Mouse (Mus musculus) brain, adult 2 months (tissue): ENCODE measurements around the gene Hoxd4.

Experiments
- DNase-seq: peaks from one replicate; pipeline ENCODE4 v3.0.0; 2011; ENCODE audit warnings: low read depth, low spot score

Gene Hoxd4

GRCm38 (mm10) chr2:74678891-74679595 lies 32.7 kb upstream of the Hoxd4 start, which contains the start of gene Hoxd11:
Gene Hoxd11, plus strand, starts transcription at chr2:74679557.
- DNase-seq, result no peak

GRCm38 (mm10) chr2:74679596-74679971 lies 32.1 kb upstream of the Hoxd4 start:
- no peak for DNase-seq

- no peak for DNase-seq
Measured at GRCm38 (mm10) chr2:74679980-74680379, 31.7 kb upstream of the Hoxd4 start.

- DNase-seq, result no peak
Measured at GRCm38 (mm10) chr2:74680561-74681398, 30.9 kb upstream of the Hoxd4 start.

- no peak for DNase-seq
Measured at GRCm38 (mm10) chr2:74681594-74682531, 29.9 kb upstream of the Hoxd4 start.

GRCm38 (mm10) chr2:74682796-74683195 lies 28.9 kb upstream of the Hoxd4 start:
- DNase-seq, result no peak

GRCm38 (mm10) chr2:74683471-74683951 lies 28.2 kb upstream of the Hoxd4 start:
- DNase-seq, result no peak

GRCm38 (mm10) chr2:74684106-74684505 lies 27.6 kb upstream of the Hoxd4 start:
- no peak for DNase-seq

GRCm38 (mm10) chr2:74685059-74685603 lies 26.6 kb upstream of the Hoxd4 start:
- no peak for DNase-seq

- peak; percentile 70 for DNase-seq
Measured at GRCm38 (mm10) chr2:74686301-74686987, 25.3 kb upstream of the Hoxd4 start.

GRCm38 (mm10) chr2:74686988-74687697 lies 24.6 kb upstream of the Hoxd4 start:
- DNase-seq, result no peak

GRCm38 (mm10) chr2:74687698-74688555 lies 23.8 kb upstream of the Hoxd4 start:
- no peak for DNase-seq

- DNase-seq, result no peak
Measured at GRCm38 (mm10) chr2:74688795-74689573, 22.7 kb upstream of the Hoxd4 start.

GRCm38 (mm10) chr2:74689574-74690337 lies 22.0 kb upstream of the Hoxd4 start:
- no peak for DNase-seq

GRCm38 (mm10) chr2:74690338-74690716 lies 21.4 kb upstream of the Hoxd4 start:
- no peak for DNase-seq

- no peak for DNase-seq
Measured at GRCm38 (mm10) chr2:74691022-74691951, 20.4 kb upstream of the Hoxd4 start, which contains the start of gene Hoxd10. Gene Hoxd10, plus strand, starts transcription at chr2:74691924.
